Mouse (Mus musculus) liver, adult 2 months (tissue): ENCODE measurements around the gene Mn1. TPM values are rescaled to one million over a fixed set of nuclear protein-coding genes. Genes with fewer than 3 reads are reported as not detected.

Experiments
- DNase-seq: peaks from one replicate; pipeline ENCODE4 v3.0.0-alpha.2; 2011; ENCODE audit warnings: low read depth, low spot score; ENCODE audit errors: extremely low read depth
- H3K27ac ChIP-seq: fragments of 200-500 bp; replicated peaks from 2 replicates; pipeline ENCODE4 v1.5.1; 2012; ENCODE audit warnings: low read depth, mild to moderate bottlenecking, control low read depth, inconsistent platforms, low read length; ENCODE audit not compliant: insufficient read depth
- H3K27me3 ChIP-seq: fragments of 200-500 bp; 2 replicates; pipeline ENCODE4 v1.6.1; 2012; ENCODE audit warnings: mild to moderate bottlenecking, moderate library complexity, low read length, inconsistent platforms; ENCODE audit not compliant: control insufficient read depth, insufficient read depth
- H3K36me3 ChIP-seq: fragments of 200-500 bp; 2 replicates; pipeline ENCODE4 v1.6.1; 2012; ENCODE audit warnings: low read length, inconsistent platforms; ENCODE audit not compliant: control insufficient read depth, insufficient read depth
- H3K4me1 ChIP-seq: fragments of 200-500 bp; 2 replicates; pipeline ENCODE4 v1.6.1; 2011; ENCODE audit warnings: low read length; ENCODE audit not compliant: control insufficient read depth, insufficient read depth
- H3K4me3 ChIP-seq: fragments of 200-500 bp; 2 replicates; pipeline ENCODE4 v1.5.1; 2011; ENCODE audit warnings: low read depth, mild to moderate bottlenecking, control low read depth, low read length, moderate library complexity; ENCODE audit not compliant: insufficient read depth
- H3K79me2 ChIP-seq: fragments of 200-500 bp; 2 replicates; pipeline ENCODE4 v1.6.1; 2012; ENCODE audit warnings: inconsistent platforms, mild to moderate bottlenecking, low read length, moderate library complexity; ENCODE audit not compliant: control insufficient read depth, insufficient read depth
- H3K9ac ChIP-seq: fragments of 200-500 bp; 2 replicates; pipeline ENCODE4 v1.6.1; 2012; ENCODE audit warnings: low read depth, mild to moderate bottlenecking, control low read depth, inconsistent platforms, low read length
- CTCF ChIP-seq: fragments of 200-500 bp; IDR thresholded peaks from 2 replicates; pipeline ENCODE4 v1.5.1; 2011; ENCODE audit warnings: low read depth, low read length, control low read depth
- POLR2A ChIP-seq: fragments of 200-500 bp; IDR thresholded peaks from 2 replicates; pipeline ENCODE4 v1.6.1; 2011; ENCODE audit warnings: low read length, control low read depth; ENCODE audit not compliant: insufficient read depth; ENCODE audit errors: extremely low read depth
- WGBS: fragments of 180-500 bp; shearing (Covaris S2); methylation state at CpG from one replicate; pipeline ENCODE4 v1.1.7; 2018; 5-methylcytosine and 5-hydroxymethylcytosine counted together
- polyA plus RNA-seq: library from polyadenylated mRNA; depleted of rRNA; stranded (reverse); fragments of >200 nt; gene quantifications from 2 replicates; pipeline ENCODE4 v1.2.3, GENCODE M21; 2012
- total RNA-seq: library from RNA; depleted of rRNA; stranded (reverse); fragments of >200 nt; gene quantifications from 2 replicates; pipeline ENCODE4 v1.2.3, GENCODE M21; 2014

Mn1 gene
- total and polyA plus RNA-seq, 2 experiments: 3.4 to 7.3 TPM

GRCm38 (mm10) chr5:111429726-111430125 lies 12.6 kb downstream of the Mn1 start:
- no peak for DNase-seq
- no peak overlapping the region for H3K9ac ChIP-seq
- no peaks in the 10 kb centered on the region for H3K36me3 ChIP-seq
- 72% methylated on average over 7 of the region's 7 CpGs for WGBS
- no peaks in the 10 kb centered on the region for H3K4me1 ChIP-seq
- no peak overlapping the region for H3K4me3 ChIP-seq
- H3K79me2 ChIP-seq: peaks cover 41% of the 10 kb centered on the region; the same call in 1 of the 2 replicates
- H3K27ac ChIP-seq: no peak overlapping the region
- TF ChIP-seq CTCF: no peak
- no peak for TF ChIP-seq POLR2A
- H3K27me3 ChIP-seq: no peaks in the 10 kb centered on the region

- no peak for TF ChIP-seq CTCF
- TF ChIP-seq POLR2A: no peak
- H3K4me3 ChIP-seq: no peak overlapping the region
- H3K36me3 ChIP-seq: no peaks in the 10 kb centered on the region
- no peaks in the 10 kb centered on the region for H3K27me3 ChIP-seq
- H3K27ac ChIP-seq: no peak overlapping the region
- no peak overlapping the region for H3K9ac ChIP-seq
- 78% methylated on average over 11 of the region's 11 CpGs for WGBS
- peaks cover 32% of the 10 kb centered on the region; the same call in 1 of the 2 replicates for H3K79me2 ChIP-seq
- H3K4me1 ChIP-seq: no peaks in the 10 kb centered on the region
- DNase-seq: no peak
Measured at GRCm38 (mm10) chr5:111431007-111431730, 14.0 kb downstream of the Mn1 start.

GRCm38 (mm10) chr5:111432842-111433241 lies 15.7 kb downstream of the Mn1 start:
- H3K79me2 ChIP-seq: peaks cover 20% of the 10 kb centered on the region; the same call in 1 of the 2 replicates
- no peak overlapping the region for H3K9ac ChIP-seq
- H3K27ac ChIP-seq: no peak overlapping the region
- TF ChIP-seq CTCF (no peak), POLR2A (no peak)
- H3K27me3 ChIP-seq: no peaks in the 10 kb centered on the region
- H3K4me3 ChIP-seq: no peak overlapping the region
- H3K4me1 ChIP-seq: no peaks in the 10 kb centered on the region
- DNase-seq: no peak
- no peaks in the 10 kb centered on the region for H3K36me3 ChIP-seq
- WGBS: 88% methylated on average over 5 of the region's 5 CpGs

- Histone ChIP-seq H3K79me2 (peaks cover 16% of the 10 kb centered on the region; the same call in 1 of the 2 replicates), H3K27ac (no peak overlapping the region), H3K27me3 (no peaks in the 10 kb centered on the region), H3K4me3 (no peak overlapping the region), H3K9ac (no peak overlapping the region), H3K4me1 (no peaks in the 10 kb centered on the region), H3K36me3 (no peaks in the 10 kb centered on the region)
- WGBS: 76% methylated on average over 16 of the region's 16 CpGs
- DNase-seq: no peak
- TF ChIP-seq CTCF (no peak), POLR2A (no peak)
Measured at GRCm38 (mm10) chr5:111434342-111434842, 17.2 kb downstream of the Mn1 start.

GRCm38 (mm10) chr5:111436260-111436659 lies 19.1 kb downstream of the Mn1 start:
- DNase-seq: no peak
- Histone ChIP-seq H3K9ac (no peak overlapping the region), H3K79me2 (peaks cover 14% of the 10 kb centered on the region; the same call in 1 of the 2 replicates), H3K27ac (no peak overlapping the region), H3K27me3 (no peaks in the 10 kb centered on the region), H3K4me1 (peaks cover 3% of the 10 kb centered on the region; the same call in 1 of the 2 replicates), H3K4me3 (no peak overlapping the region), H3K36me3 (no peaks in the 10 kb centered on the region)
- TF ChIP-seq POLR2A (no peak), CTCF (no peak)
- 71% methylated on average over 7 of the region's 7 CpGs for WGBS

- TF ChIP-seq CTCF (no peak), POLR2A (no peak)
- Histone ChIP-seq H3K27ac (no peak overlapping the region), H3K9ac (no peak overlapping the region), H3K27me3 (no peaks in the 10 kb centered on the region), H3K4me3 (no peak overlapping the region), H3K79me2 (peaks cover 14% of the 10 kb centered on the region; the same call in 1 of the 2 replicates), H3K36me3 (no peaks in the 10 kb centered on the region), H3K4me1 (peaks cover 9% of the 10 kb centered on the region)
- no peak for DNase-seq
- WGBS: 85% methylated on average over 7 of the region's 7 CpGs
Measured at GRCm38 (mm10) chr5:111437205-111437604, 20.0 kb downstream of the Mn1 start.
